Mouse (Mus musculus): ENCODE measurements around the gene Sae1. TPM values are rescaled to one million over a fixed set of nuclear protein-coding genes. Genes with fewer than 3 reads are reported as not detected.
A peak's percentile ranks its signal among the peaks of the same experiment; 100 is the strongest.

Gene Sae1
- polyA plus RNA-seq, 1 experiment from 2014 or later: 264 TPM

DNA sequence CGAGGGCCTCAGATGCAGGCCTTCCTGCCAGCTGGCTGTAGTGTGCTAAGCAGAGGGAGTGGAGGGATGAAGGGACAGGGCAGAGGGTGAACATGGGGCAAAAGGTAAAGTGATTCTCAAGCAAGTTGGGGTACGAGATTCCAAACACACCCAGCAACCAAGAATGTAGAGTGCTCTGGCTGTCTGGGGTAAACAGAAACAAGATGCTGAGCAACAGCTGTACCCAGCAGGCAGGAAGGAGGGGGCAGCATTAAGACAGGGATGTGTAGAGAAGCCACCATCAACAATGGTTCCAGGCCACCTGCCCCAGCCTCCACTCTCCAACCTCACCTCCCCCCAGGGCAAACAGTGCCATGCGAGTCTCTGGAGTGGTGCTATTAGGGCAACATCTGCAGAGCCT lies 58.5 kb downstream of the Sae1 start:
- Histone ChIP-seq H3K4me2 (no peak overlapping the region), H3K9ac (no peak overlapping the region), H3K4me1 (replicated peaks) (peaks cover 4% of the 10 kb centered on the region), H3K27me3 (no peaks in the 10 kb centered on the region), H3K9me3 (no peaks in the 10 kb centered on the region), H3K4me3 (no peak overlapping the region), H3K36me3 (peaks cover 65% of the 10 kb centered on the region), H3K27ac (replicated peaks) (no peak overlapping the region)
- ATAC-seq (ENCODE audit: low read depth): no peak
- 87% methylated on average over 3 of the region's 3 CpGs for WGBS

DNA sequence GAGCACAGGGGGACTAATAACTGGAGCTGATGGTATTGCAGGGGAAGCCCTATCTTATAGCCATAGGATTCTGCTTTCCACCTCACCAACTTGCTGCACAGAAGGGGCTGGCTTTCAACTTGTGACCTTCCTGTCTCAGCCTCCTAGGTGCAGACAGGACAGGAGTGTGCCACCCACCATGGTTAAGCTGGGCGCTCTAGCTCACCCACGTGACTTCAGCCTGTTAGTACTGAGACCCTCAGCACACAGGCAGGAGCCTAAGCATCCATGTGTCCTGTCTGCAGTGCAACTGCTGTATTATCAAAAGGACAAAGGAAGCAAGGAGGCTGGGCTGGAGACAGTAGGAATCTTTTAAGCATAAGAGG lies 61.0 kb downstream of the Sae1 start:
- no peak overlapping the region for H3K27ac ChIP-seq (replicated peaks)
- H3K9ac ChIP-seq: no peak overlapping the region
- WGBS: 92% methylated on average over 2 of the region's 2 CpGs
- peaks cover 4% of the 10 kb centered on the region for H3K4me1 ChIP-seq (replicated peaks)
- no peaks in the 10 kb centered on the region for H3K9me3 ChIP-seq
- peak; percentile 26; the same call in 1 of the 2 replicates for ATAC-seq (ENCODE audit: low read depth)
- H3K36me3 ChIP-seq: peaks cover 43% of the 10 kb centered on the region
- H3K4me3 ChIP-seq: no peak overlapping the region
- H3K27me3 ChIP-seq: no peaks in the 10 kb centered on the region
- no peak overlapping the region for H3K4me2 ChIP-seq

DNA sequence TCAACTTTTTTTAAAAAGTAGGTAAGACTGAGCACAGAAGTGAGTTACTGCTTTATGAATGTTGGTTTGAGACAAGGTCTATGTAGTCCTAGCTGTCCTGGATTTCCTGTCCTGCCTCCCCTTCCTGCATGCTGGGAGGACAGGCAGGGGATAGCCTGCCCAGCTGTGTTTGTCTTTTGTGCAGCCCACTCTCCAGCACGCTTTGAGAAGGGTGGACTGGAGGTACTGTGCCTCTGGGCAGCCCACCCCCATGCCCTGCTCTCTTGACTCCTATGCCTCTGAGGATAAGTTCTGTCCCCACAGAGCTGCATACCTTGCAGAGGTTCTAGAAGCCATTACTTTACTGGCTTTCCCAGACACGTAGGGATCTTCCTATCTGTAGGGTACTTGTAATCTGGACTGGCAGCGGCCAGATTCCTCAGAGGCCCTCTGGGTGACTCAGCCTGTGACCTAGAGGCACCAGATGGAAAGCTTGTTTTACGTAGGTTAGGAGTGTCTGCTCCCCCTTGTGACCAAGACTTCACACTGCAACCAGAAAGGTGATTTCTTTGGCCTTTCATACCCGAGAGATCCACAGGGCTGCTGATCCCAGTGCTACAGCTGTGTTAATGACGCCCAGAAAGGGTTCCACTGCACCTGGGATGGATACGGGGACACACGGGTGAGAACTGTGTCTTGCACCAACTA lies 61.5 kb downstream of the Sae1 start:
- peaks cover 40% of the 10 kb centered on the region for H3K36me3 ChIP-seq
- H3K9ac ChIP-seq: no peak overlapping the region
- peak; percentile 55; the same call in 1 of the 2 replicates for ATAC-seq (ENCODE audit: low read depth)
- 31% methylated on average over 8 of the region's 8 CpGs for WGBS
- no peak overlapping the region for H3K4me2 ChIP-seq
- H3K4me3 ChIP-seq: no peak overlapping the region
- H3K9me3 ChIP-seq: no peaks in the 10 kb centered on the region
- no peak overlapping the region for H3K27ac ChIP-seq (replicated peaks)
- H3K27me3 ChIP-seq: no peaks in the 10 kb centered on the region
- peaks cover 4% of the 10 kb centered on the region for H3K4me1 ChIP-seq (replicated peaks)

DNA sequence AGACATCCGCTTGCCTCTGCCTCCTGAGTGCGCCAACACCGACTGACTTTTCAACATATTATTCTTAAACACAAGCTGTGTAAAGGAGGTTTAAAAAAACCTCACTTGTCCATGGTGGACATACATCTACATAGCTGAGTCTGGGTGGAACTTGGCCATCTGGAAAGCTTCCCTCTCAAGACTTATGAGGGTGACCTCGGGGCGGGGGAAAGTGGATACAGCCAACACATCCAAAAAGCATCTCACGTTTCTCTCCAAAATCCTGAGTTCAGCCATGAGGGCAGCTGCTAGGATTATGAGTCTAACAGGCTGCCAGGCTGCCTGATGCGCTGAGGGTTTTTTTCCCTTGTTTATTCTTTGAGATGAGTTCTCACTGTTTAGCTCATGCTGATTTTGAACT lies 62.9 kb downstream of the Sae1 start:
- WGBS: 93% methylated on average over 7 of the region's 7 CpGs
- Histone ChIP-seq H3K36me3 (peaks cover 26% of the 10 kb centered on the region), H3K4me3 (no peak overlapping the region), H3K4me2 (no peak overlapping the region), H3K27ac (replicated peaks) (no peak overlapping the region), H3K9me3 (no peaks in the 10 kb centered on the region), H3K9ac (no peak overlapping the region), H3K4me1 (replicated peaks) (peaks cover 4% of the 10 kb centered on the region), H3K27me3 (no peaks in the 10 kb centered on the region)
- no peak for ATAC-seq (ENCODE audit: low read depth)

DNA sequence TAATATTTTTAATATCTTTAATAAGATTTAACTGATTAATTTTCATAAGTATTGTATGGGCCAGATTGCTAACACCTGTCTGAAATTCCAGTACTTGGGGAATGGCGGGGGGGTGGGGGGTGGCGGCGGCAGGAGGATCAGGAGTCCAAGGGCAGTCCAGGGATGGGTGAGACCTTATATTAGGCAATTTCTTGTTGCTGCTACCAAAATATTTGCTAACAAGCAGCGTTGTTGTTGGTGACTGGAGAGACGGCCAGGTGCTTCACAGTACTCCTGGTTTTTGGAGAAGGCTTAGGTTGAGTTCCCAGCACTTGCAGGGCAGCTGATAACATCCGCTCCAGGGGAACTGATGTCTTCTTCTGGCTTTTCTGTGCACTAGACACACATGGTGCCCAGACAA lies 67.1 kb downstream of the Sae1 start:
- H3K36me3 ChIP-seq: peaks cover 14% of the 10 kb centered on the region
- no peak overlapping the region for H3K27ac ChIP-seq (replicated peaks)
- 91% methylated on average over 6 of the region's 6 CpGs for WGBS
- no peak overlapping the region for H3K9ac ChIP-seq
- H3K4me2 ChIP-seq: no peak overlapping the region
- H3K9me3 ChIP-seq: no peaks in the 10 kb centered on the region
- no peaks in the 10 kb centered on the region for H3K4me1 ChIP-seq (replicated peaks)
- H3K27me3 ChIP-seq: no peaks in the 10 kb centered on the region
- ATAC-seq (ENCODE audit: low read depth): no peak
- H3K4me3 ChIP-seq: no peak overlapping the region

DNA sequence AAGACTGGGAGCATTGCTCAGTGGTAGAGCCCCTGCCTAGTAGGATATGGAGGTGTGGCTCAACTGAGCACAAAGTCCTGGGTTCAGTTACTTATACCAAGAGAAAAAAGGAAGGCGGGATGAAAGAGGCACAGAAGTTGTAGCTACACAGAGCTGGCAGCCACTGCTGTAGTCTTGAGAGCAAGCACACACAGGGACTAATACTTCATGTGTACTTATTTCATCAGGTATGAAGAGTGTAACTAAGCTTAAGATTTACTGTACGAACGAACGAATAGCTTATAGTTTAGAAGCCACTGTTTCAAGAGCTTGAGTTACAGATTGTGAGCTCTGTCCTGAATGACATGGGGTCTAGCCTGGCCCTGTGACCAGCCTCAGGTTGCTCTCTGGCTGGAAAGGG lies 68.4 kb downstream of the Sae1 start:
- WGBS: 95% methylated on average over 4 of the region's 4 CpGs

DNA sequence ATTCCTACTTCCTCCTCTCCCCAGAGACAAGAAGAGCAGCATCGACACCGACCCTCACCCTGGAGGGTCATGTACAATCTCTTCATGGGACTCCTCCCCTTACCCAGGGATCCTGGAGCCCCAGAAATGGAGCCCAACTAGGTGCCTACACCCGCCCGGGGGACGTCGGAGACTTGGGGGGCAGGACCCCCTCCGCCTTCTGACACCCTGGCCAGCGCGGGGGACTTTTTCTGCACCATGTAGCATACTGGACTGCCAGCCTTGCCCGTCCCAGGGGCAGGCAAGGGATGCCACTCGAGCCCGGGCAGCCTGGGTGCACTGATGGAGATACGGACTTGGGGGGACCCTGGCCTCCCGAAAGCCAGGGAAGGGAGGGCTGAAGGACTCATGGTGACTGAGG lies 70.5 kb downstream of the Sae1 start:
- Histone ChIP-seq H3K36me3 (peaks cover 14% of the 10 kb centered on the region), H3K4me3 (no peak overlapping the region), H3K4me1 (replicated peaks) (peaks cover 26% of the 10 kb centered on the region), H3K4me2 (no peak overlapping the region), H3K9me3 (no peaks in the 10 kb centered on the region), H3K27me3 (no peaks in the 10 kb centered on the region), H3K27ac (replicated peaks) (no peak overlapping the region), H3K9ac (no peak overlapping the region)
- no peak for ATAC-seq (ENCODE audit: low read depth)
- 81% methylated on average over 14 of the region's 14 CpGs for WGBS

More for the DNA sequence above, 68.4 kb downstream of the Sae1 start:
- no peaks in the 10 kb centered on the region for H3K9me3 ChIP-seq
- H3K27me3 ChIP-seq: no peaks in the 10 kb centered on the region
- no peak overlapping the region for H3K4me2 ChIP-seq
- ATAC-seq (ENCODE audit: low read depth): no peak
- H3K4me1 ChIP-seq (replicated peaks): peaks cover 7% of the 10 kb centered on the region
- peaks cover 14% of the 10 kb centered on the region for H3K36me3 ChIP-seq
- H3K27ac ChIP-seq (replicated peaks): no peak overlapping the region
- no peak overlapping the region for H3K4me3 ChIP-seq
- no peak overlapping the region for H3K9ac ChIP-seq

DNA sequence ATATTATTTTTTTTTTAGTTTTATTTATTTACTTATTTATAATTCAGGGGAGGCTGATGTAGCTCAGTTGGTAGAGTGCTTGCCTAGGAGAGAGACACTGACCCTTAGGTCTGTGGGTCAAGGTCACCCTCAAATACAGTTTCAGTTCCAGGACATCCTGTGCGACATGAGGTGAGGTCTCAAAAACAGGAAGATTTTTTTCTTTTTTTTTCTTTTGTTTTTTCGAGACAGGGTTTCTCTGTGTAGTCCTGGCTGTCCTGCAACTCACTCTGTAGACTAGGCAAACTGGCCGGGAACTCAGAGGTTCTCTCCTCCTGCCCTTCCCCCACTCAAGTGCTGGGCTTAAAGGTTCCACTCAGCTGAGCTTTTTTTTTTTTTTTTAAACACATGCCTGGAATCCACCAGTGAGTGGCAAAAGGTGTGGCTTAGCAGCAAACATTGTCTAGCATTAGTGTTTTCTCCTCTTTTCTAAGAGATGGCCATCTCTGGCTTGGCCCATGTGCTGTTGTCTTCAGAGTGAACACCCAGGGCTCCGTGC lies 72.3 kb downstream of the Sae1 start:
- Histone ChIP-seq H3K36me3 (peaks cover 14% of the 10 kb centered on the region), H3K9me3 (no peaks in the 10 kb centered on the region), H3K4me2 (no peak overlapping the region), H3K4me3 (no peak overlapping the region), H3K27me3 (no peaks in the 10 kb centered on the region), H3K27ac (replicated peaks) (no peak overlapping the region), H3K4me1 (replicated peaks) (peaks cover 44% of the 10 kb centered on the region), H3K9ac (no peak overlapping the region)
- ATAC-seq (ENCODE audit: low read depth): no peak
- 68% methylated on average over 4 of the region's 4 CpGs for WGBS

DNA sequence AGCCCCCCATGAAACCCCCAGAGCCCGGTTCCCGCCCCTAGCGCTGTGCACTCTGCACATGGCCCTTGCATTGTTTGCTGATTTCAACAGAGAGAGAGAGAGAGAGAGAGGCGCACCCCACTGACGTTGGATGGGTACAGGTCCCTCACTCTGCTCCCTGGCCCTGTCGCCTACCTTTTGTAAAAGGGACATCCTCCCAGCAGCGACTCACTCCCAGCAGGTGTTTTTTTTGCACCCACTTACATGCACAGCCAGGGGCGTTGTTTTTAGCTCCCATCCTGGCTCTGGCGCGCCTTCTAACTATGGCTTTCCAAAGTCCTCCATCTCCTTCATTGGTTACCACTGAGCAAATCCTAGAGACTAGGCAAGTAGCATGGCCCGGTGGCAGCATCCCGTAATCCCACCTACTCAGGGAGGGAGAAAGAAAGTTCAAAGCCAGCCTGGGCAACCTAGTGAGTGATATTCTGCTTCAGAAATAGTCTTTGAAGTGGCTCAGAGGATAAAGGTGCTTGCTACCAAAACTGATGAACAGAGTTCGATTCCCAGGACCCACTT lies 73.3 kb downstream of the Sae1 start:
- Histone ChIP-seq H3K4me3 (peak overlapping the region; percentile 69), H3K36me3 (peaks cover 14% of the 10 kb centered on the region), H3K27ac (replicated peaks) (peak overlapping the region; percentile 97), H3K9ac (peak overlapping the region; percentile 93), H3K4me2 (peak overlapping the region; percentile 96), H3K27me3 (no peaks in the 10 kb centered on the region), H3K9me3 (no peaks in the 10 kb centered on the region), H3K4me1 (replicated peaks) (peaks cover 54% of the 10 kb centered on the region)
- WGBS: 10% methylated on average over 13 of the region's 13 CpGs
- ATAC-seq (ENCODE audit: low read depth): peak; percentile 9

DNA sequence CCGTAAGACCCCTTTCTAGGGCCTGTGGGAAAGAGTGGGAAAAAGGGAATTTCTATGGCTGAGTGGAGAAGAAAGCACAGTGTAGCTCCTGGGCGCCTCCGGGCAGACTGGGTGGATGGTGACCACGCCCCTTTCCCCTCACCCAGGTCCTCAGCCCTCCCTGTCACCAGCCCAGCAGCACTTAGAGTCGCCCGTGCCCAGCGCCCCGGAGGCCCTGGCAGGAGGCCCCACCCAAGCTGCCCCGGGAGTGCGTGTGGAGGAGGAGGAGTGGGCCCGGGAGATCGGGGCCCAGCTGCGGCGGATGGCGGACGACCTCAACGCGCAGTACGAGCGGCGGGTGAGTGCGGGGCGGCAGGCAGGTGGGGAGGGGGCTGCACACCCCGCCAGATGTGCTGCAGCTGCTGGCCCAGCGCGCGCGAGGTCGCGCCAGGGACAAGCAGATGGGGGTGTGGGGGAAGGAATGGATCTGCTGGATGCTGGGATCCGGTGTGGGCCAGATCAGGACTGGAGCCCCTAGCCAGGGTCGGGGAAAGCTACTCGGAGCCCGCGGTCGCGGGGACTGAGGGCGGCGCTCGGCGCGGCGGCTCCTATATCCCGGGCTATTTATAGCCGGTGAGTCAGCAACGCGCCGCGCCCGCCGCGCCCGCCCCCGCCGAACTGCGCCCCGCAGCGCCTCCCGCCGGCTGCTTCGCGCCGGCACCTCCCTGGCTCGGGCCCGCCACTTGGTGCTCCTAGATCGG lies 74.0 kb downstream of the Sae1 start:
- peak; percentile 60 for ATAC-seq (ENCODE audit: low read depth)
- peaks cover 14% of the 10 kb centered on the region for H3K36me3 ChIP-seq
- H3K9ac ChIP-seq: peak overlapping the region; percentile 93
- peak overlapping the region; percentile 97 for H3K27ac ChIP-seq (replicated peaks)
- peaks cover 60% of the 10 kb centered on the region for H3K4me1 ChIP-seq (replicated peaks)
- no peaks in the 10 kb centered on the region for H3K27me3 ChIP-seq
- WGBS: under 1% methylated on average over 54 of the region's 66 CpGs
- peak overlapping the region; percentile 96 for H3K4me2 ChIP-seq
- H3K4me3 ChIP-seq: peak overlapping the region; percentile 69
- no peaks in the 10 kb centered on the region for H3K9me3 ChIP-seq

DNA sequence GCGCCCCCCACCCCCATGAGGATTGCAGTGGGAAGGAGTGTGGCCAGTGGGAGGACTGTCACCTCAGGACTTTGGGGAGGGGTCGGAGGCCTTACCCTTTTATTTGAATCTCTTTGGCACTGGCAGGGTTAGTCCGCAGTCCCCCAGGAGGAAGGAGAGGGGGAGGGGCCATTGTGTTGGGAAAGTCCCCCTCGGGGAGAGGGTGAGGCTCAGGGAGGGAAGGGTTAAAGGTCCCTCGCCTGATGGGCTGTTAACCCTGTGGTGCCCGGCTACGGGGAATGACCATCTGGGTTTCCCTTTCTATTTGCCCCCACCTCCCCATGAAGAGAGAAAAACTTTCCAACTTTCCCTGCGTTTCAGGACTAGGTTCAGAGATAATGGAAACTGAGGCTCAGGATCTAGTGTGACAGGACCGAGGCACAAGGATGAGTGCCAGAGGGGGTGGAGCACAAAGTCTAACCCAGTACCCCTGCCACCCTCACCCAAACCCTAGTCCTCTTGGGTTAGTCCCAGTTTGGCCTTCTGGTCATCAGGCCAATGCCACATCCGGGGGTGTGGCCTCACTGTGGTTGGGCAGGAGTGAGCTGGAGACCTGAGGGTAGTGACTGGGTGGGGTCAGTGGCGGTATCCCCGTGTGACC lies 74.8 kb downstream of the Sae1 start:
- peaks cover 63% of the 10 kb centered on the region for H3K4me1 ChIP-seq (replicated peaks)
- peaks cover 13% of the 10 kb centered on the region for H3K36me3 ChIP-seq
- ATAC-seq (ENCODE audit: low read depth): 0 out of 2 replicates have a peak, but pooled peaks have one; percentile 4
- peak overlapping the region; percentile 96 for H3K4me2 ChIP-seq
- H3K27me3 ChIP-seq: no peaks in the 10 kb centered on the region
- peak overlapping the region; percentile 97 for H3K27ac ChIP-seq (replicated peaks)
- no peaks in the 10 kb centered on the region for H3K9me3 ChIP-seq
- peak overlapping the region; percentile 93 for H3K9ac ChIP-seq
- WGBS: 0% methylated on average over 12 of the region's 12 CpGs
- peak overlapping the region; percentile 69 for H3K4me3 ChIP-seq

Data from neural tube, embryonic 13.5 days (tissue).